Mouse (Mus musculus): ENCODE results near the gene Lrrn4cl. TPM values are rescaled to one million over a fixed set of nuclear protein-coding genes. Genes with fewer than 3 reads are reported as not detected.

Gene Lrrn4cl
- polyA plus RNA-seq, 1 experiment from 2014 or later, result 2.3 TPM

DNA sequence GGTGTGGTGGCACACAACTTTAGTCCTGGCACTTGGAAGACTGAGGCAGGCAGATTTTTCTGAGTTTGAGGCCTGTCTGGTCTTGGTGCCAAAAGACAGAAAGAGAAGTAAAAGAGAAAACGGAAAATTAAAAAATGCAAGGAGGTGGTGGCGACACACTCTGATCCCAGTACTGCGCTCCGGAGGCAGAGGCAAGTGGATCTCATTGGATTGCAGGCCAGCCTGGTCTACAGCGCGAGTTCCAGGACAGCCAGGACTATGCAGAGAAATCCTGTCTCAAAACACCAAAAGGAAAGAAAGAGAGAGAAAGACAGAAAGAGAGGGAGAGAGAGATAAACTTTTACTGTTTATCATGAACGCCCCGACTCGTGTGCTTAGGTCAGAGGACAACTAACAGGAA, 20.3 kb downstream of the Lrrn4cl start:
- DNase-seq (ENCODE audit: low spot score) (no peak), ATAC-seq (ENCODE audit: low FRiP score, low TSS enrichment) (no peak)
- Histone ChIP-seq H3K4me1 (replicated peaks; ENCODE audit: control insufficient read depth, insufficient read depth) (0 out of 2 replicates have a peak, but pooled peaks cover 6% of the 10 kb centered on the region), H3K9me3 (ENCODE audit: control insufficient read depth, low read length) (no peaks in the 10 kb centered on the region), H3K4me3 (ENCODE audit: low read depth, low read length) (peak overlapping the region; percentile 98), H3K36me3 (ENCODE audit: control insufficient read depth, insufficient read depth, low read length) (peaks cover 23% of the 10 kb centered on the region), H3K9ac (ENCODE audit: low read length) (peak overlapping the region; percentile 57; the same call in 1 of the 2 replicates), H3K27ac (replicated peaks) (peak overlapping the region; percentile 77), H3K4me2 (replicated peaks; ENCODE audit: low read depth) (peak overlapping the region; percentile 93), H3K27me3 (ENCODE audit: control insufficient read depth, insufficient read depth, low read length) (no peaks in the 10 kb centered on the region)
- WGBS, result 37% methylated on average over 9 of the region's 9 CpGs
- TF ChIP-seq EP300 (optimal IDR thresholded peaks at IDR 0.05) (no peak), CTCF (IDR thresholded peaks at IDR 0.05; ENCODE audit: low read depth) (no peak)

DNA sequence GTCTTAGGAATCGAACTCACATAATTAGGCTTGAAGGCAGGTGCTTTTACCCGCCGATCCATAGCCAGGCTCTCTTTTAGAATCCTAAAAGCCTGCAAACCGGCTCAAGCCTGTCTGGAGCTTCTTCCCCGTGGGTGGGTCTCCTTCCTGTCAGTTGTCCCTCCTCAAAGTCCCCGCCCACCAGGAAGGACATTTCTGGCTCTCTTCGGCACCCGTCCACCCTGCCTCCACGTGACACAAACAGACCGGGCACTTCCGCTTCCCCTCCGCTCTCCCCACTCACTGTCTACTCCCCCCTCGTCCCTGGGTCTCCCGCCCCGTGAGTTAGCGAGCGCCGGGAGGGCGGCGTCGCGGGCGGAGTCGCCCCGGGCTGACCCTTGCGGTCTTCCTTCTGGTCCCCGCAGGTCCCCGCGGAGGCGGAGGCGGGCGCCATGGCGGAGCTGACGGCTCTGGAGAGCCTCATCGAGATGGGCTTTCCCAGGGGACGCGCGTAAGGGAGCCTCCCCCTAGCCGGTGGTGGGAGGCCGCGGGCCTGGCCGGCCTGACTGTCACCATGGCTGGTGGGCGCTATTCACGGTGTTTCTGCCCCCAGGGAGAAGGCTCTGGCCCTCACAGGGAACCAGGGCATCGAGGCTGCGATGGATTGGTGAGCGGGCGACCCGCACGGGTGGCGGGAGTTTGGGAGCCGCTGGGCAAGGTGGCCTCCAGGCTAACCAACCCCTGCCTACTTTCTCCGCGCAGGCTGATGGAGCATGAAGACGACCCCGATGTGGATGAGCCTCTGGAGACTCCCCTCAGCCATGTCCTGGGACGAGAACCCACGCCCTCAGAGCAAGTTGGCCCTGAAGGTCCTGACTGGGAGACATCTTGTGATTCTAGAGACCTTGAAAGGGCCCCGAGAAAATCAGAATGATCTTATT, 21.0 kb downstream of the Lrrn4cl start, which contains the start of gene Ubxn1:
Gene Ubxn1 (plus strand): TSS at position 230 of the 920 bp plus-strand sequence.
- Histone ChIP-seq H3K36me3 (ENCODE audit: control insufficient read depth, insufficient read depth, low read length) (peaks cover 23% of the 10 kb centered on the region), H3K27ac (replicated peaks) (peak within 1 kb of the TSS; percentile 96), H3K4me1 (replicated peaks; ENCODE audit: control insufficient read depth, insufficient read depth) (0 out of 2 replicates have a peak, but pooled peaks cover 6% of the 10 kb centered on the region), H3K27me3 (ENCODE audit: control insufficient read depth, insufficient read depth, low read length) (no peaks in the 10 kb centered on the region), H3K9me3 (ENCODE audit: control insufficient read depth, low read length) (no peaks in the 10 kb centered on the region), H3K4me3 (ENCODE audit: low read depth, low read length) (peak within 1 kb of the TSS; percentile 98), H3K4me2 (replicated peaks; ENCODE audit: low read depth) (peak within 1 kb of the TSS; percentile 93), H3K9ac (ENCODE audit: low read length) (peak within 1 kb of the TSS; percentile 96)
- TF ChIP-seq EP300 (optimal IDR thresholded peaks at IDR 0.05) (peak; percentile 83), CTCF (IDR thresholded peaks at IDR 0.05; ENCODE audit: low read depth) (no peak)
- ATAC-seq (ENCODE audit: low FRiP score, low TSS enrichment), result peak; percentile 93
- peak; percentile 97 for DNase-seq (ENCODE audit: low spot score)
- WGBS, result under 1% methylated on average over 56 of the region's 59 CpGs

DNA sequence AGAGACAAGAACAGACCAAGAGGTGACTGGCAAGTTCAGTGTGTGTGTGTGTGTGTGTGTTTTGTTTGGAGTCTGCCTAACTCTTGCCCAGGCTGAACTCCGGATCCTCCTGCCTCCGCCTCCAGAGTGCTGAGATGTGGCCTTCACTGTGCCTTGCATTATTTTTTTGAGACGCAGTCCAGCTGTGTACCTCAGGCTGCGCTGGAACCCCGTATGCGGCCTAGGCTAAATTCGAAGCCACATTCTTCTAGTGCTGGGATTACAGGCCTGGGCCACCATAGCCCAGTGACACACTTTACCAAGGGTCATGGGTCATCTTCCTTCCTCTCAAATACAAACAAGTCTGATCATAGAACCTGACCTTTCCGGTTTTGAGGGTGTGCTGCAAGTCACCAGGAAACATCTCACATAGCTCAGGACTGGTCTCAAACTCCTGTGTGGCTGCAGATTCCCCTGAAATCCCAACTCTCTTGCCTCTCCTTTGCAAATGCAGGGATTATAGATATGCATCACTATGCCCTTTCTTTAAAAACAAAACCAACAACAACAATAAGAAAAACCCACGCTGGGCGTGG, 21.8 kb downstream of the Lrrn4cl start:
- H3K27ac ChIP-seq (replicated peaks), result peak overlapping the region; percentile 96
- H3K27me3 ChIP-seq (ENCODE audit: control insufficient read depth, insufficient read depth, low read length), result no peaks in the 10 kb centered on the region
- DNase-seq (ENCODE audit: low spot score) (peak; percentile 33), ATAC-seq (ENCODE audit: low FRiP score, low TSS enrichment) (peak; percentile 25)
- H3K4me1 ChIP-seq (replicated peaks; ENCODE audit: control insufficient read depth, insufficient read depth), result 0 out of 2 replicates have a peak, but pooled peaks cover 6% of the 10 kb centered on the region
- TF ChIP-seq CTCF (IDR thresholded peaks at IDR 0.05; ENCODE audit: low read depth) (no peak), EP300 (optimal IDR thresholded peaks at IDR 0.05) (no peak)
- peak overlapping the region; percentile 93 for H3K4me2 ChIP-seq (replicated peaks; ENCODE audit: low read depth)
- 47% methylated on average over 10 of the region's 10 CpGs for WGBS
- H3K36me3 ChIP-seq (ENCODE audit: control insufficient read depth, insufficient read depth, low read length), result peaks cover 23% of the 10 kb centered on the region
- peak overlapping the region; percentile 96 for H3K9ac ChIP-seq (ENCODE audit: low read length)
- peak overlapping the region; percentile 98 for H3K4me3 ChIP-seq (ENCODE audit: low read depth, low read length)
- no peaks in the 10 kb centered on the region for H3K9me3 ChIP-seq (ENCODE audit: control insufficient read depth, low read length)

DNA sequence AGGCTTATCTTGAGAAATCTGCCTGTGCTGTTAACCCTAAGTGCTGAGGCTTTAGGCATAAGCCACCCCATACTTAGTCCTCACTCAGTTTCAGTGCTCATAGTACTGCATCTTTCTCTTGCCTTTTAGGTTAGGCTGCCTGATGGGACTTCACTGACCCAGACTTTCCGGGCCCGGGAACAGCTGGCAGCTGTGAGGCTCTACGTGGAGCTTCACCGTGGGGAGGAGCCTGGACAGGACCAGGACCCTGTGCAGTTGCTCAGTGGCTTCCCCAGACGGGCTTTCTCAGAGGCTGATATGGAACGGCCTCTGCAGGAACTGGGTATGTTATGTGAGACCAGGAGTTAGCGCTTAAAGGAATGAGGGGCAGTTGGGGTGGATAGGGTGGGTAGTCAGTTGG, 24.5 kb downstream of the Lrrn4cl start:
- ATAC-seq (ENCODE audit: low FRiP score, low TSS enrichment) (no peak), DNase-seq (ENCODE audit: low spot score) (peak; percentile 40)
- TF ChIP-seq EP300 (optimal IDR thresholded peaks at IDR 0.05) (no peak), CTCF (IDR thresholded peaks at IDR 0.05; ENCODE audit: low read depth) (no peak)
- H3K4me2 ChIP-seq (replicated peaks; ENCODE audit: low read depth), result no peak overlapping the region
- 0 out of 2 replicates have a peak, but pooled peaks cover 6% of the 10 kb centered on the region for H3K4me1 ChIP-seq (replicated peaks; ENCODE audit: control insufficient read depth, insufficient read depth)
- 73% methylated on average over 7 of the region's 7 CpGs for WGBS
- peaks cover 27% of the 10 kb centered on the region for H3K36me3 ChIP-seq (ENCODE audit: control insufficient read depth, insufficient read depth, low read length)
- H3K27ac ChIP-seq (replicated peaks), result peak overlapping the region; percentile 78
- H3K9ac ChIP-seq (ENCODE audit: low read length), result no peak overlapping the region
- H3K4me3 ChIP-seq (ENCODE audit: low read depth, low read length), result no peak overlapping the region
- no peaks in the 10 kb centered on the region for H3K9me3 ChIP-seq (ENCODE audit: control insufficient read depth, low read length)
- no peaks in the 10 kb centered on the region for H3K27me3 ChIP-seq (ENCODE audit: control insufficient read depth, insufficient read depth, low read length)

DNA sequence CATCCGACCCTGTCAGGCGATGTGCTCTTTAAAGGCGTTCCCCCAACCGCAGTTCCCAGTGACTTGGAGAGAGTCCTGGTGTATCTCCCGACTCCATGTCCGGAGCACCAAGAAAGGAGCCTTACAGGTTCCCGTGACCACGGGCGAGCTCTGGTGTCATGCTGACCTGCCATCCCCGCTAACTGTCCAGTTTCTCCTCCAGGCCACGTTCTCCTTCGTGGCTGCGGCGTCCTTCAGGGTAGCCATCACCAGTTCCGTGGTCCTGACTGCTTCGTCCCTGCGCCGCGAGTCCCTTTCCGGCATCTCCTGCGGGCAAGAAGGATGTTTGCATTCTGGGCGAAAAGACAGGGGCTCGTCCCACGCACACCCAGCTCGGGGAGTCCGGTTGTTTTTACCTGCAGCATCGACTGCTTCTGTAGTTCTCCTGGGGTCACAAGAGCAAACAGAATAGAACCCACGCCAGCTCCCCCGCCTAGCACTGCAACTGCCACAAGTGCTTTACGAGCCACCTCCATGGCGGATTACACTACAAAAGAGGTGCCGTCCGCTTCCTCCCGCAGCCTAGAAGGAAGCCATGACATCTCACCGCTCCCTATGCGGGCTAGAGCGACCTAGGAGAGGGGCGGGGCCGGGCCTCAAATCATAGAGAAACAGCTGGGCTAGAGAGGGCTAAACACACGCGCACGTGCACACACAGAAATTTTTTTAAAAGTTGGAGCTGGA, 29.9 kb downstream of the Lrrn4cl start, which contains the start of gene Uqcc3:
Gene Uqcc3 (minus strand): TSS at position 613 of the 723 bp plus-strand sequence.
- Histone ChIP-seq H3K27ac (replicated peaks) (peak within 1 kb of the TSS; percentile 92), H3K27me3 (ENCODE audit: control insufficient read depth, insufficient read depth, low read length) (no peaks in the 10 kb centered on the region), H3K36me3 (ENCODE audit: control insufficient read depth, insufficient read depth, low read length) (peaks cover 8% of the 10 kb centered on the region; the same call in 1 of the 2 replicates), H3K4me1 (replicated peaks; ENCODE audit: control insufficient read depth, insufficient read depth) (no peaks in the 10 kb centered on the region), H3K9me3 (ENCODE audit: control insufficient read depth, low read length) (no peaks in the 10 kb centered on the region), H3K9ac (ENCODE audit: low read length) (peak within 1 kb of the TSS; percentile 83), H3K4me3 (ENCODE audit: low read depth, low read length) (peak within 1 kb of the TSS; percentile 82), H3K4me2 (replicated peaks; ENCODE audit: low read depth) (peak within 1 kb of the TSS; percentile 79)
- TF ChIP-seq EP300 (optimal IDR thresholded peaks at IDR 0.05), result no peak
- no peak for TF ChIP-seq CTCF (IDR thresholded peaks at IDR 0.05; ENCODE audit: low read depth)
- peak; percentile 90 for DNase-seq (ENCODE audit: low spot score)
- under 1% methylated on average over 42 of the region's 42 CpGs for WGBS
- peak; percentile 94 for ATAC-seq (ENCODE audit: low FRiP score, low TSS enrichment)
